In genomic region chr5:35279696-35280001, GRCm38 (mm10) we compare ENCODE assay signal across 8 mouse cellular contexts. TPM values are rescaled to one million over a fixed set of nuclear protein-coding genes. Genes with fewer than 3 reads are reported as not detected.
DNase-seq lines count a peak whose midpoint lies in the region; ATAC-seq and TF ChIP-seq lines count a peak whose summit lies in the region.
"Had no signal": no experiment of that assay in that cellular context is flagged by ENCODE, and none has a peak within 500 bp of the region (broad histone marks: within the 10 kb centered on the region; RNA-seq: fewer than 3 reads in every experiment).

No protein-coding gene starts in this region.

- no peaks in the 10 kb centered on the region for H3K9me3 ChIP-seq in embryonic facial prominence, embryonic 15.5 days (replicated peaks)
- H3K9me3 ChIP-seq in hindbrain, embryonic 15.5 days = no peaks in the 10 kb centered on the region
- no peaks in the 10 kb centered on the region for H3K9me3 ChIP-seq in midbrain, postnatal 0 days (ENCODE audit: low read length)

- H3K27me3 ChIP-seq in embryonic facial prominence, embryonic 15.5 days = peaks cover 82% of the 10 kb centered on the region
- peaks cover 77% of the 10 kb centered on the region for H3K27me3 ChIP-seq in hindbrain, embryonic 15.5 days
- peaks cover 69% of the 10 kb centered on the region for H3K27me3 ChIP-seq in midbrain, postnatal 0 days (ENCODE audit: insufficient read depth, low read length)

- DNase-seq in layer of hippocampus, postnatal 10 days (ENCODE audit: low spot score in 2 of 2) = peak; percentile 42 to 46
- DNase-seq in layer of hippocampus, adult 11-12 months (ENCODE audit: low spot score) = no peak
- no peak for DNase-seq in midbrain, postnatal 0 days (ENCODE audit: low spot score)
- DNase-seq in left cerebral cortex, adult 18-20 months (ENCODE audit: low spot score in 2 of 2) = no peak
- DNase-seq in spleen, adult 18-20 months = no peak
- DNase-seq: thymus, adult 2 months had no signal

- no peak for ATAC-seq in embryonic facial prominence, embryonic 15.5 days (ENCODE audit: insufficient number of reproducible peaks, low FRiP score, low TSS enrichment, low read depth)
- ATAC-seq in hindbrain, embryonic 15.5 days (ENCODE audit: low FRiP score, low read depth) = no peak
- 0 out of 2 replicates have a peak, but pooled peaks have one; percentile 6 for ATAC-seq in midbrain, postnatal 0 days (ENCODE audit: low FRiP score)

- H3K36me3 ChIP-seq in embryonic facial prominence, embryonic 15.5 days = no peaks in the 10 kb centered on the region
- no peaks in the 10 kb centered on the region for H3K36me3 ChIP-seq in hindbrain, embryonic 15.5 days
- H3K36me3 ChIP-seq in midbrain, postnatal 0 days (ENCODE audit: insufficient read depth, low read length) = no peaks in the 10 kb centered on the region

- H3K4me2 ChIP-seq in embryonic facial prominence, embryonic 15.5 days (replicated peaks) = peak overlapping the region; percentile 97
- peak overlapping the region; percentile 92 for H3K4me2 ChIP-seq in hindbrain, embryonic 15.5 days
- peak overlapping the region; percentile 96 for H3K4me2 ChIP-seq in midbrain, postnatal 0 days (ENCODE audit: low read depth, low read length, poor library complexity, severe bottlenecking)

- peak overlapping the region; percentile 50 for H3K4me3 ChIP-seq in embryonic facial prominence, embryonic 15.5 days (replicated peaks)
- H3K4me3 ChIP-seq in hindbrain, embryonic 15.5 days = peak overlapping the region; percentile 59
- H3K4me3 ChIP-seq in midbrain, postnatal 0 days (ENCODE audit: low read depth, low read length) = peak overlapping the region; percentile 61

- H3K27ac ChIP-seq in embryonic facial prominence, embryonic 15.5 days (replicated peaks) = no peak overlapping the region
- H3K27ac ChIP-seq in hindbrain, embryonic 15.5 days (replicated peaks) = peak overlapping the region; percentile 58; the same call in 1 of the 2 replicates
- no peak overlapping the region for H3K27ac ChIP-seq in midbrain, postnatal 0 days (ENCODE audit: low read depth, low read length)

- under 1% methylated on average over 49 of the region's 49 CpGs for whole genome bisulfite sequencing in embryonic facial prominence, embryonic 15.5 days
- WGBS in hindbrain, embryonic 15.5 days = under 1% methylated on average over 39 of the region's 49 CpGs
- WGBS in midbrain, postnatal 0 days = under 1% methylated on average over 24 of the region's 49 CpGs

- no peak for TF ChIP-seq CTCF in midbrain, postnatal 0 days (IDR thresholded peaks at IDR 0.05)

- no peak overlapping the region for H3K9ac ChIP-seq in embryonic facial prominence, embryonic 15.5 days
- H3K9ac ChIP-seq in hindbrain, embryonic 15.5 days = peak overlapping the region; percentile 46
- H3K9ac ChIP-seq in midbrain, postnatal 0 days (replicated peaks; ENCODE audit: low read length, poor library complexity, severe bottlenecking) = peak overlapping the region; percentile 42

- peaks cover 27% of the 10 kb centered on the region for H3K4me1 ChIP-seq in embryonic facial prominence, embryonic 15.5 days
- peaks cover 32% of the 10 kb centered on the region for H3K4me1 ChIP-seq in hindbrain, embryonic 15.5 days (replicated peaks)
- H3K4me1 ChIP-seq in midbrain, postnatal 0 days (ENCODE audit: insufficient read depth, low read length) = no peaks in the 10 kb centered on the region

RNA-seq across cellular contexts. Expression of gene Adra2c, which starts 1.5 kb away (rescaled TPM):
- 10 to 100 TPM; 19.3 to 21.0 TPM for total RNA-seq in layer of hippocampus, postnatal 10 days (2021)
- 0.28 and 0.37 TPM in 2 replicates for polyA plus RNA-seq in embryonic facial prominence, embryonic 15.5 days (2015; fragmentation: Nextera tagmentation; extraction: Ambion mirVana)
- polyA plus RNA-seq in hindbrain, embryonic 15.5 days (2015; fragmentation: Nextera tagmentation; extraction: Ambion mirVana) = 1.0 and 1.1 TPM in 2 replicates
- total RNA-seq in midbrain, postnatal 0 days (2014; rRNA removed) = 7.4 and 10.5 TPM in 2 replicates
- polyA plus RNA-seq in midbrain, postnatal 0 days (2015; fragmentation: Nextera tagmentation; extraction: Ambion mirVana) = 0.79 and 0.96 TPM in 2 replicates
- 10 to 100 TPM; 25.6 to 28.9 TPM for total RNA-seq in left cerebral cortex, adult 18-20 months (2021)

Comparison
In these comparisons a context has a peak if more than half of its experiments do, and no peak if none do; other contexts are left out.
1. DNase-seq: peak in layer of hippocampus, postnatal 10 days (2 of 2); none in layer of hippocampus, adult 11-12 months (single experiment), midbrain, postnatal 0 days (single experiment), left cerebral cortex, adult 18-20 months (0 of 2) and spleen, adult 18-20 months (0 of 2).
2. Peak in every context shown above with its lines, with median percentiles within 50 percentile points of each other: H3K4me2 ChIP-seq and H3K4me3 ChIP-seq.